Comparison of ENCODE assay signal across 8 mouse cellular contexts in genomic region chr13:55478036-55478435, GRCm38 (mm10). TPM values are rescaled to one million over a fixed set of nuclear protein-coding genes. Genes with fewer than 3 reads are reported as not detected.
A peak's percentile ranks its signal among the peaks of the same experiment; 100 is the strongest.
DNase-seq lines count a peak whose midpoint lies in the region; ATAC-seq and TF ChIP-seq lines count a peak whose summit lies in the region.

No protein-coding gene starts in this region.

- H3K4me1 ChIP-seq in G1E (ENCODE audit: insufficient read depth, low read depth, low read length) = no peaks in the 10 kb centered on the region; the same call in none of the 2 replicates
- H3K4me1 ChIP-seq in lung, postnatal 0 days (ENCODE audit: insufficient read depth, low read depth, low read length) = no peaks in the 10 kb centered on the region; the same call in 1 of the 2 replicates

- no peak for TF ChIP-seq EP300 in lung, postnatal 0 days (IDR thresholded peaks at IDR 0.05)

- 55% methylated on average over 5 of the region's 5 CpGs for WGBS in lung, postnatal 0 days

- peak; percentile 52 for DNase-seq in adrenal gland, postnatal 25 days
- no peak for DNase-seq in adrenal gland, postnatal 4 days (ENCODE audit: low spot score in 2 of 2)
- DNase-seq in layer of hippocampus, postnatal 10 days (ENCODE audit: low spot score in 2 of 2) = peak; percentile 70 to 73
- DNase-seq in layer of hippocampus, postnatal 14 days (ENCODE audit: low spot score in 2 of 2) = no peak
- DNase-seq in G1E (ENCODE audit: low spot score) = no peak
- no peak for DNase-seq in lung, postnatal 0 days (ENCODE audit: low spot score)
- no peak for DNase-seq in MN1 (ENCODE audit: low spot score)
- DNase-seq in c-Kit-positive CD71-positive TER-119-positive erythroid progenitor cells, embryonic 14.5 days (ENCODE audit: low spot score) = no peak

- no peaks in the 10 kb centered on the region for H3K9me3 ChIP-seq in G1E (replicated peaks)
- no peaks in the 10 kb centered on the region for H3K9me3 ChIP-seq in lung, postnatal 0 days (ENCODE audit: low read length)

- no peak overlapping the region for H3K27ac ChIP-seq in lung, postnatal 0 days (ENCODE audit: low read length)

- peaks cover 84% of the 10 kb centered on the region for H3K27me3 ChIP-seq in G1E (ENCODE audit: insufficient read depth, low read length)
- no peaks in the 10 kb centered on the region; the same call in 1 of the 2 replicates for H3K27me3 ChIP-seq in lung, postnatal 0 days (replicated peaks; ENCODE audit: insufficient read depth, low read length)

- no peaks in the 10 kb centered on the region for H3K36me3 ChIP-seq in G1E (replicated peaks)
- no peaks in the 10 kb centered on the region for H3K36me3 ChIP-seq in lung, postnatal 0 days (ENCODE audit: insufficient read depth, low read length)

- H3K9ac ChIP-seq in lung, postnatal 0 days (replicated peaks; ENCODE audit: low read depth) = no peak overlapping the region

- peak; percentile 36; the same call in 1 of the 2 replicates for TF ChIP-seq CTCF in G1E (IDR thresholded peaks at IDR 0.05; ENCODE audit: low read depth, low read length)
- peak; percentile 68 for TF ChIP-seq CTCF in lung, postnatal 0 days (IDR thresholded peaks at IDR 0.05)

- ATAC-seq in G1E (ENCODE audit: extremely low read depth, insufficient number of reproducible peaks, low FRiP score, poor library complexity, severe bottlenecking) = no peak
- ATAC-seq in lung, postnatal 0 days = no peak

- H3K4me3 ChIP-seq in G1E (ENCODE audit: low read depth, low read length) = no peak overlapping the region
- no peak overlapping the region for H3K4me3 ChIP-seq in lung, postnatal 0 days (ENCODE audit: low read depth, low read length)

- H3K4me2 ChIP-seq in lung, postnatal 0 days (replicated peaks; ENCODE audit: low read depth, low read length) = no peak overlapping the region

RNA-seq across cellular contexts. Expression of gene Dbn1, which starts 9.9 kb away (rescaled TPM):
- total RNA-seq in adrenal gland, postnatal 25 days (2021) = 14.6 and 19.1 TPM in 2 replicates
- total RNA-seq in adrenal gland, postnatal 4 days (2021) = 10 to 100 TPM; 56.4 to 75.6 TPM
- 100 to 1,000 TPM; 392 to 399 TPM for total RNA-seq in layer of hippocampus, postnatal 10 days (2021)
- 100 to 1,000 TPM; 335 to 353 TPM for total RNA-seq in layer of hippocampus, postnatal 14 days (2021)
- not detected in 2 replicates for total RNA-seq in G1E (2014; fragmentation: Nextera tagmentation)
- 0.23 and 0.33 TPM in 2 replicates for total RNA-seq in G1E (2017)
- 0.25 and 0.30 TPM in 2 replicates for polyA plus RNA-seq in G1E (2012)
- polyA plus RNA-seq in lung, postnatal 0 days (2015; fragmentation: Nextera tagmentation; extraction: Ambion mirVana) = 43.0 and 50.6 TPM in 2 replicates

RNA-seq across cellular contexts. Expression of gene Prr7, which starts 14.0 kb away (rescaled TPM):
- 3.8 and 3.9 TPM in 2 replicates for total RNA-seq in adrenal gland, postnatal 25 days (2021)
- 1 to 10 TPM; 6.4 to 8.0 TPM for total RNA-seq in adrenal gland, postnatal 4 days (2021)
- 100 to 1,000 TPM in 1 of 2 experiments, 10 to 100 TPM in 1; 98.1 to 112 TPM for total RNA-seq in layer of hippocampus, postnatal 10 days (2021)
- total RNA-seq in layer of hippocampus, postnatal 14 days (2021) = 10 to 100 TPM; 89.9 to 92.7 TPM
- total RNA-seq in G1E (2014; fragmentation: Nextera tagmentation) (0.53 TPM in 1 of 2 replicates, not detected in the other), G1E (2017) (0.44 and 1.6 TPM in 2 replicates)
- 1.6 and 2.7 TPM in 2 replicates for polyA plus RNA-seq in G1E (2012)
- polyA plus RNA-seq in lung, postnatal 0 days (2015; fragmentation: Nextera tagmentation; extraction: Ambion mirVana) = 0.17 and 0.45 TPM in 2 replicates

RNA-seq across cellular contexts. Expression of gene Grk6, which starts 33.2 kb away (rescaled TPM):
- 47.9 and 62.1 TPM in 2 replicates for total RNA-seq in adrenal gland, postnatal 25 days (2021)
- 10 to 100 TPM; 54.3 to 56.7 TPM for total RNA-seq in adrenal gland, postnatal 4 days (2021)
- total RNA-seq in layer of hippocampus, postnatal 10 days (2021) = 10 to 100 TPM; 76.4 to 79.2 TPM
- total RNA-seq in layer of hippocampus, postnatal 14 days (2021) = 10 to 100 TPM; 74.2 to 76.8 TPM
- total RNA-seq in G1E (2014; fragmentation: Nextera tagmentation) = 23.0 and 27.5 TPM in 2 replicates
- 48.9 and 53.9 TPM in 2 replicates for total RNA-seq in G1E (2017)
- 42.6 and 46.0 TPM in 2 replicates for polyA plus RNA-seq in G1E (2012)
- 20.4 and 20.5 TPM in 2 replicates for polyA plus RNA-seq in lung, postnatal 0 days (2015; fragmentation: Nextera tagmentation; extraction: Ambion mirVana)

RNA-seq across cellular contexts. Expression of gene Pdlim7, which starts 35.4 kb away (rescaled TPM):
- 17.6 and 18.7 TPM in 2 replicates for total RNA-seq in adrenal gland, postnatal 25 days (2021)
- total RNA-seq in adrenal gland, postnatal 4 days (2021) = 10 to 100 TPM; 44.5 to 47.1 TPM
- 10 to 100 TPM; 66.1 to 68.9 TPM for total RNA-seq in layer of hippocampus, postnatal 10 days (2021)
- total RNA-seq in layer of hippocampus, postnatal 14 days (2021) = 10 to 100 TPM; 69.4 to 78.9 TPM
- total RNA-seq in G1E (2014; fragmentation: Nextera tagmentation) (19.9 and 20.0 TPM in 2 replicates), G1E (2017) (8.5 and 13.5 TPM in 2 replicates)
- 52.5 and 61.7 TPM in 2 replicates for polyA plus RNA-seq in G1E (2012)
- 109 and 111 TPM in 2 replicates for polyA plus RNA-seq in lung, postnatal 0 days (2015; fragmentation: Nextera tagmentation; extraction: Ambion mirVana)

RNA-seq across cellular contexts. Expression of gene Dok3, which starts 51.1 kb away (rescaled TPM):
- 3.4 and 4.4 TPM in 2 replicates for total RNA-seq in adrenal gland, postnatal 25 days (2021)
- total RNA-seq in adrenal gland, postnatal 4 days (2021) = 1 to 10 TPM; 2.6 to 4.7 TPM
- total RNA-seq in layer of hippocampus, postnatal 10 days (2021) = 1 to 10 TPM; 5.0 to 6.5 TPM
- total RNA-seq in layer of hippocampus, postnatal 14 days (2021) = 1 to 10 TPM; 6.7 to 7.9 TPM
- total RNA-seq in G1E (2014; fragmentation: Nextera tagmentation) (1.6 and 1.7 TPM in 2 replicates), G1E (2017) (8.4 and 8.8 TPM in 2 replicates)
- 11.6 and 14.4 TPM in 2 replicates for polyA plus RNA-seq in G1E (2012)
- polyA plus RNA-seq in lung, postnatal 0 days (2015; fragmentation: Nextera tagmentation; extraction: Ambion mirVana) = 8.1 and 9.1 TPM in 2 replicates

Comparison
In these comparisons a context has a peak if more than half of its experiments do, and no peak if none do; other contexts are left out.
1. DNase-seq: peak in adrenal gland, postnatal 25 days (single experiment) and layer of hippocampus, postnatal 10 days (2 of 2); none in adrenal gland, postnatal 4 days (0 of 2), layer of hippocampus, postnatal 14 days (0 of 2), G1E (single experiment), lung, postnatal 0 days (single experiment), MN1 (single experiment) and c-Kit-positive CD71-positive TER-119-positive erythroid progenitor cells, embryonic 14.5 days (single experiment).
2. RNA of gene Dbn1, which starts 9.9 kb away (total RNA-seq): 392 to 399 TPM in layer of hippocampus, postnatal 10 days, 335 to 353 TPM in layer of hippocampus, postnatal 14 days, 56.4 to 75.6 TPM in adrenal gland, postnatal 4 days and 14.6 to 19.1 TPM in adrenal gland, postnatal 25 days; 0.23 to 0.33 TPM in G1E; every median in the first group is over 10 times any median in the second.
3. RNA of gene Prr7, which starts 14.0 kb away (total RNA-seq): 98.1 to 112 TPM in layer of hippocampus, postnatal 10 days and 89.9 to 92.7 TPM in layer of hippocampus, postnatal 14 days; 6.4 to 8.0 TPM in adrenal gland, postnatal 4 days, 3.8 to 3.9 TPM in adrenal gland, postnatal 25 days and 0.44 to 1.6 TPM in G1E; every median in the first group is over 10 times any median in the second.